Mouse (Mus musculus) neural tube, embryonic 12.5 days (tissue): ENCODE results near the gene Cacna2d4. TPM values are rescaled to one million over a fixed set of nuclear protein-coding genes. Genes with fewer than 3 reads are reported as not detected.
A peak's percentile ranks its signal among the peaks of the same experiment; 100 is the strongest.

Experiments
- ATAC-seq: fragments of 200-750 bp; cut with Nextera tagmentation; 2 replicates; pipeline ENCODE4 v1.8.0; 2017; ENCODE audit warnings: low read depth, mild to moderate bottlenecking, moderate TSS enrichment, moderate library complexity; ENCODE audit not compliant: low FRiP score
- H3K27ac ChIP-seq: fragments of 300-500 bp; sonication (generic); 2 replicates; pipeline ENCODE4 v1.5.1; 2016
- H3K27me3 ChIP-seq: fragments of 300-500 bp; sonication (generic); replicated peaks from 2 replicates; pipeline ENCODE4 v1.6.1; 2016; ENCODE audit warnings: mild to moderate bottlenecking
- H3K36me3 ChIP-seq: fragments of 300-500 bp; sonication (generic); 2 replicates; pipeline ENCODE4 v1.6.1; 2016; ENCODE audit warnings: mild to moderate bottlenecking
- H3K4me1 ChIP-seq: fragments of 300-500 bp; sonication (generic); 2 replicates; pipeline ENCODE4 v1.6.1; 2016
- H3K4me2 ChIP-seq: fragments of 300-500 bp; sonication (generic); replicated peaks from 2 replicates; pipeline ENCODE4 v1.6.1; 2016; ENCODE audit warnings: mild to moderate bottlenecking
- H3K4me3 ChIP-seq: fragments of 300-500 bp; sonication (generic); 2 replicates; pipeline ENCODE4 v1.5.1; 2016
- H3K9ac ChIP-seq: fragments of 300-500 bp; sonication (generic); 2 replicates; pipeline ENCODE4 v1.6.1; 2016; ENCODE audit warnings: mild to moderate bottlenecking
- H3K9me3 ChIP-seq: fragments of 300-500 bp; sonication (generic); 2 replicates; pipeline ENCODE4 v1.6.1; 2016; ENCODE audit warnings: mild to moderate bottlenecking
- WGBS: fragments of 180-500 bp; shearing (Covaris S2); methylation state at CpG from one replicate; pipeline ENCODE4 v1.1.7; 2016; 5-methylcytosine and 5-hydroxymethylcytosine counted together
- polyA plus RNA-seq: library from polyadenylated mRNA; unstranded; fragments of >200 nt; fragmentation: Nextera tagmentation; extraction: Ambion mirVana; gene quantifications from 2 replicates; pipeline ENCODE4 v1.2.1, GENCODE M21; 2016

The Cacna2d4 gene
- polyA plus RNA-seq, 1 experiment from 2014 or later: 0.04 TPM

DNA sequence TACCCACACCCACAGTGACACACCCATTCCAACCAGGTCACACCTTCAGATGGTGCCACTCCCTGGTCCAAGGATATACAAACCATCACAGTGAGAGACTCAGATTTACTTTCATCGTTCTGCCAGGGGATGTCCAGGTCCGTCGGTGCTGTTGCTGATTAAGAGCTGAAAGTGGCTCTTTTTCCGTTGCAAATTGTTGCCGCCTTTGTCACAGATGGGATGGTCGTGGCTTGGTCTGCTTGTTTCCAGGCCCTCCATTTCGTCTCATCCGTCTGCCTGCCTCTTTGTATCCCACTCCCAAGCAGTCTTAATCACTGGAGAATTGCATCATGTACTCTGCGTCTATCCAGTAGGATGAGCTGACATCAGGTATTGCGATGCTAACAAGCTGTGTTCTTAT is 13.4 kb downstream of the Cacna2d4 start:
- ATAC-seq: no peak
- no peak overlapping the region for H3K4me3 ChIP-seq
- no peak overlapping the region for H3K27ac ChIP-seq
- peaks cover 8% of the 10 kb centered on the region; the same call in 1 of the 2 replicates for H3K9me3 ChIP-seq
- H3K9ac ChIP-seq: no peak overlapping the region
- no peaks in the 10 kb centered on the region for H3K4me1 ChIP-seq
- H3K36me3 ChIP-seq: no peaks in the 10 kb centered on the region
- WGBS: 93% methylated on average over 10 of the region's 10 CpGs
- H3K27me3 ChIP-seq: no peaks in the 10 kb centered on the region
- no peak overlapping the region for H3K4me2 ChIP-seq

DNA sequence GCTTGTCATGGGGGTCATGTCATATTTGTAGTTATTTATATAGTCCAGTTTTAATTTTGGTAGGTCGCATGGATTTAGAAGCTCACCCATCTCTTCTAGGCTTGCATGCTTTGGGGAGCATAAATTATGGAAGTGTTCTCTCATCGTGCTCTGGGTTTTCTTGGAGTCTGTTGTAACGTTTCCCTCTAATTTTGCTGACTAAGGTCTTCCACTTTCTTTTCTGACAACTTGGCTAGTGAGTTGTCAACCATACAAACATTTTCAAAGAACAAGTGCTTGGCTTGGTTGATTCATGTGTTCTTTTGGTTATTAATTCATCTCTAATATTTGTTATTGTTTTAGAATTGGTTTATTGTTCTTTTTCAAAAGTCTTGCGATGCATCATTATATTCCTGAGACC is 15.4 kb downstream of the Cacna2d4 start:
- H3K4me3 ChIP-seq: no peak overlapping the region
- no peak overlapping the region for H3K27ac ChIP-seq
- H3K4me2 ChIP-seq: no peak overlapping the region
- H3K9ac ChIP-seq: no peak overlapping the region
- H3K27me3 ChIP-seq: no peaks in the 10 kb centered on the region
- ATAC-seq: no peak
- WGBS: 85% methylated on average over 4 of the region's 4 CpGs
- no peaks in the 10 kb centered on the region for H3K36me3 ChIP-seq
- H3K9me3 ChIP-seq: no peaks in the 10 kb centered on the region
- H3K4me1 ChIP-seq: no peaks in the 10 kb centered on the region

DNA sequence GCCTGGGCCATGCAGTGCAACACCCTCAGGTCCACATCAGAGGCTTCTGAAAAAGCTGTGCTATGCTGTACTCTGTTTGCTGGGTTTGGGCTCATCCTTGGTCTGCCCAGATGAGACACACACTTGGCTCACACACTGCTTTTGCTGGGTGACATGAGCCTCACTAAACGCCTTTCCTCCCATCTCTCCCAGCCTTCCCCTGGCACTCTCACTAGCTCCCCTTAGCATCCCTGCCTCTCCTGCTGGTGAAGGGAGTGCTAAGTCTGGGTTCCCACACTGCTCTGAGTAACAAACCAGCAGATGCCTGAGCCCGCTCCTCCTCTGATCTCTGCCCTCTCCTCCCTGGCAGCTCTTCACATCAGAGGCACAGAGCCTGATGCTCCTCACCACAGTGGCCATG is 40.4 kb downstream of the Cacna2d4 start:
- Histone ChIP-seq H3K27ac (no peak overlapping the region), H3K27me3 (no peaks in the 10 kb centered on the region), H3K4me3 (no peak overlapping the region), H3K36me3 (no peaks in the 10 kb centered on the region), H3K4me2 (no peak overlapping the region), H3K9me3 (no peaks in the 10 kb centered on the region), H3K9ac (no peak overlapping the region), H3K4me1 (peaks cover 15% of the 10 kb centered on the region; the same call in 1 of the 2 replicates)
- 88% methylated on average over 2 of the region's 2 CpGs for WGBS
- ATAC-seq: no peak

DNA sequence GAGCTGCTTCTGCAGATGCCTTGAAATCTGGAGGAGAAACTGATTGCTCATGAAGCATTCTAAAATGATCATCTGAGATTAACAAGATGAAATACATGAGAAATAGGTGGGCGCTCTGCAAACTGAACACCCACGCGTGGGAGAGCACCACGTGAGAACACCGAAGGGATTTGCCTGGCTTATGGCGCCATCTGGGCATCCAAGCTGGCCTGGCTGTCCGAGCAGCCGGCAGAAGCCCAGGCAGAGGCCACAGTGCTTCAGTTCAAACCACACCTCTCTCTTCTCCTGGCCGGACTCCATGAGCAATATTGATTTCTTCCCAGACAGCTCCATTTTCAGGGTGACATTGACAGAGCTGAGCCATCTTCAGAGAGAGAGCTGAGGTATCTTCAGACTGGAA is 44.4 kb downstream of the Cacna2d4 start:
- H3K9me3 ChIP-seq: 0 out of 2 replicates have a peak, but pooled peaks cover 6% of the 10 kb centered on the region
- no peak overlapping the region for H3K4me3 ChIP-seq
- no peak overlapping the region for H3K4me2 ChIP-seq
- H3K27ac ChIP-seq: no peak overlapping the region
- no peak overlapping the region for H3K9ac ChIP-seq
- ATAC-seq: no peak
- H3K27me3 ChIP-seq: no peaks in the 10 kb centered on the region
- WGBS: 73% methylated on average over 9 of the region's 9 CpGs
- peaks cover 15% of the 10 kb centered on the region; the same call in 1 of the 2 replicates for H3K4me1 ChIP-seq
- no peaks in the 10 kb centered on the region for H3K36me3 ChIP-seq

DNA sequence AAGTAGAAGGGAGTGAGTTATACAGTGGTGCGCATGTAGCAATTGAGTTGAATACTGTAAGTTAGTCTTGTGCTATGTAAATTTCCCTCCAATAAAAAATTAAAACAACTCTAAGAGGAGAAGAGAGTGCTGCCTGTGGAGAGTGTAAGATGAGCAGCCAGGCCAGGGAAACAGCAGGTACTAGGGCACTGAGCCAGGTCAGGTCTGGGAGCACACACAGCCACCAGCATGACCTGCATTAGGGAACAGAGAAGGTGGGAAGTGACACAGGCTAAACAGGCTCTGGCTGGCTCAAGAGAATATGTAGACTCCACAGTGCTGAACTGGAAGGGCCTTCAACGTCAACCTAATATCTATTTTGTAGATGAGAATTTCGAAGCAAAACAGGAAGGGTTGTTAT is 65.0 kb downstream of the Cacna2d4 start:
- no peaks in the 10 kb centered on the region for H3K9me3 ChIP-seq
- no peak overlapping the region for H3K27ac ChIP-seq
- ATAC-seq: no peak
- no peaks in the 10 kb centered on the region for H3K4me1 ChIP-seq
- no peak overlapping the region for H3K9ac ChIP-seq
- 90% methylated on average over 3 of the region's 3 CpGs for WGBS
- H3K36me3 ChIP-seq: no peaks in the 10 kb centered on the region
- H3K4me3 ChIP-seq: no peak overlapping the region
- no peaks in the 10 kb centered on the region for H3K27me3 ChIP-seq
- H3K4me2 ChIP-seq: no peak overlapping the region

DNA sequence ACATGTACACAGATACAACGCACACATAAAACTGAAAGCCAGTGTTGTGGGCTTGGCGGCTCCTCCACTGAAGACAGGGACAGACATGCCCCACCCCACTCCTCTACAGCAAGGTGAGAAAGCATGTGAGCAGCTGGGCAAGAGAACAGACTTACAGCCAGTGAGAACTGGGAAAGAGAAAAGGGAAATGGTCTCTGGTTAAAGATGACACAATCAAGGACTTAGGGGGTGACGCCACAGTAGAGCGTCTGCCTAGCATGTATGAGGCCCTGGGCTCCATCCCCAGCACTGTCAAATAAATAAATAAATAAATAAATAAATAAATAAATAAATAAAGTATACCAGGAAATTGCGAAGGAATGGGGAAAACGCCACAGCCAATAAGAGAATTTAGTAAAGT is 67.0 kb downstream of the Cacna2d4 start:
- WGBS: 90% methylated on average over 6 of the region's 6 CpGs
- Histone ChIP-seq H3K36me3 (no peaks in the 10 kb centered on the region), H3K9ac (no peak overlapping the region), H3K4me3 (no peak overlapping the region), H3K27ac (no peak overlapping the region), H3K4me1 (no peaks in the 10 kb centered on the region), H3K9me3 (no peaks in the 10 kb centered on the region), H3K4me2 (no peak overlapping the region), H3K27me3 (no peaks in the 10 kb centered on the region)
- ATAC-seq: no peak

DNA sequence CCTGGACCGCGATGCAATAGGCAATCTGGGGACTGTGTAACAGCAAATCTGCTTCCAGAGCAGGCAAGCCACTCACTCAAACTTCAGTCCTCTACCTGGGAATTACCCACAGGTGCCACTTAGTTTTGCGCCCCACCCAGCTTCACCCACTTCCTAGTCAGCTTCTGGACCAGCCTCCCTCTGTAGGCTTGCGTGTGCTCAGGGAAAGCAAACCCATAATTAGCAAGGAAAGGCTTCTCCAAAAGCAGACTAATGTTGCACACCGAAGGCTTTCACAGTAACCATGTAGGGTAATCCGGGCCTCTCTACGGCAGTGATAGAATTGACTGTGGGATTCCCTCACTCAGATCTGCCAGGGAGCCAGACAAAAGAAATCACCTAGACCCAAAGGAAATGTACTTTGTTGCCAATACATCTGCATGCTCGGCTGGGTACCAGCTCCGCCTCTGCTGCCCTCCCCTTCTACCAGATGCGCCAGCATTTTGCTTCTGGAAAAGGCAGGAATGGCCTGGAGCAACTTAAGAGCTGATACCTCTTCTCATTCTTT is 71.6 kb downstream of the Cacna2d4 start:
- H3K9me3 ChIP-seq: no peaks in the 10 kb centered on the region
- H3K27ac ChIP-seq: no peak overlapping the region
- no peaks in the 10 kb centered on the region for H3K27me3 ChIP-seq
- no peaks in the 10 kb centered on the region for H3K36me3 ChIP-seq
- ATAC-seq: no peak
- 56% methylated on average over 10 of the region's 10 CpGs for WGBS
- H3K4me3 ChIP-seq: no peak overlapping the region
- H3K4me1 ChIP-seq: no peaks in the 10 kb centered on the region
- H3K9ac ChIP-seq: no peak overlapping the region
- H3K4me2 ChIP-seq: no peak overlapping the region

DNA sequence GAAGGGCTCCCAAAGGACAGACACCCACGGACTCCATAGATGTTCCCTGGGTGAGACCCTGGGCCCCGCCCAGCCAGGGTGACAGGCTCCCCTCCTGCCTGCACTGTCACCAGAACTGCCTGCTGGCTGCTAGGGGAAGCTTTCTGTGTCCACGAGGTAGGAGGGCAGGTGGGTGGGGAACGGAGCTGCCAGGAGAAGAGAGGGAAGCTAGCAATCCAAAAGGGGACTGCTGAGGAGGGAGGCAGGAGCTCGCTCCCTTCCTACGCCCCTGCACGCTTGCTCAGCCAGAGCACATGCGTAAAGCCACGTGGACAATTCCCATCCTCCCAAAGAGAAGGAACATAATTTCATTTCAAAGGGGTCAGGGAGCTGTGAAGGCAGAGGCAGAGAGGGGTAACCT is 73.8 kb downstream of the Cacna2d4 start:
- Histone ChIP-seq H3K9me3 (no peaks in the 10 kb centered on the region), H3K4me3 (no peak overlapping the region), H3K27me3 (no peaks in the 10 kb centered on the region), H3K4me1 (peaks cover 15% of the 10 kb centered on the region; the same call in 1 of the 2 replicates), H3K4me2 (no peak overlapping the region), H3K9ac (no peak overlapping the region), H3K27ac (no peak overlapping the region), H3K36me3 (no peaks in the 10 kb centered on the region)
- 60% methylated on average over 9 of the region's 9 CpGs for WGBS
- ATAC-seq: no peak

DNA sequence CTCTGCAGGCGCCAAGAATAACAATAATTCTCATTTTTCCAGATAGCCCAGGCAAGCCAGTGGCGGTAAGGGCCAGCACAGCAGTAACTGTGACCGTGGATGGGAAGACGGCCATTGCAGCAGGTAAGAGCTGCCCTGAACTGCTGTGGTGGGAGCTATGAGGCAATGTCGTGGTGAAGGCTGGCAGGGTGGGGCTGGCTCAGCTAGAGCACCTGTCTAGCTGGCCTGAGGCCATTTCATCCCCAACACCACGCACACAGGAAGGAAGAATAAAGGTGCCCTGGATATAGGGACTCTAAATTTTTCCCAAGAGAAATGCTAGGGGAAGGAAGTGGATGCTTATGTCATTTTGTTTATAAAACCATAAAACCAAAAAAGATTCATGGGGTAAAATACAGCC is 76.1 kb downstream of the Cacna2d4 start:
- Histone ChIP-seq H3K4me3 (no peak overlapping the region), H3K27ac (no peak overlapping the region), H3K4me1 (peaks cover 15% of the 10 kb centered on the region; the same call in 1 of the 2 replicates), H3K27me3 (peaks cover 4% of the 10 kb centered on the region; the same call in 1 of the 2 replicates), H3K9me3 (no peaks in the 10 kb centered on the region), H3K4me2 (no peak overlapping the region), H3K9ac (no peak overlapping the region), H3K36me3 (no peaks in the 10 kb centered on the region)
- WGBS: 90% methylated on average over 6 of the region's 6 CpGs
- no peak for ATAC-seq

DNA sequence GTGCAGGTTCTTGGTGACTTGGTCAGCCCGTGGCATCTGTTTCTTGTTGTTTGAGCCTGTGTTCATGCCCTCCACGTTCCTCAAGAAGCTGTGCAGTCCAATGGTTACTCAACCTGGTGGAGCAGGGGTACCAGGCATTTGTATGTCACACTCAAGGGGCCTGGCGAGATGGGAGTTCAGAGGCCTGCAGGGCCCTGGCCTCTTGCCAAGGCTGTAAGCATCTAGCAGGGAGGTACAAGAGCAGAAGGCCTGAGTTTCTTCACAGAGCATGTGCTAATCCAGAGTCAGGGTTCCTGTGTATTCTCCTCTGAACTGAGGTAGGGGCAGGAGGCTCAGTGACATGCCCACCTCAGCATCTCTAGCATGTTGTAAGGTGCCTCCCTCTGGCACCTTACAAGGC is 76.8 kb downstream of the Cacna2d4 start:
- H3K4me3 ChIP-seq: no peak overlapping the region
- no peak for ATAC-seq
- peaks cover 15% of the 10 kb centered on the region; the same call in 1 of the 2 replicates for H3K4me1 ChIP-seq
- 79% methylated on average over 3 of the region's 3 CpGs for WGBS
- no peak overlapping the region for H3K4me2 ChIP-seq
- H3K9ac ChIP-seq: no peak overlapping the region
- H3K9me3 ChIP-seq: no peaks in the 10 kb centered on the region
- H3K36me3 ChIP-seq: no peaks in the 10 kb centered on the region
- H3K27me3 ChIP-seq: peaks cover 4% of the 10 kb centered on the region; the same call in 1 of the 2 replicates
- H3K27ac ChIP-seq: no peak overlapping the region

DNA sequence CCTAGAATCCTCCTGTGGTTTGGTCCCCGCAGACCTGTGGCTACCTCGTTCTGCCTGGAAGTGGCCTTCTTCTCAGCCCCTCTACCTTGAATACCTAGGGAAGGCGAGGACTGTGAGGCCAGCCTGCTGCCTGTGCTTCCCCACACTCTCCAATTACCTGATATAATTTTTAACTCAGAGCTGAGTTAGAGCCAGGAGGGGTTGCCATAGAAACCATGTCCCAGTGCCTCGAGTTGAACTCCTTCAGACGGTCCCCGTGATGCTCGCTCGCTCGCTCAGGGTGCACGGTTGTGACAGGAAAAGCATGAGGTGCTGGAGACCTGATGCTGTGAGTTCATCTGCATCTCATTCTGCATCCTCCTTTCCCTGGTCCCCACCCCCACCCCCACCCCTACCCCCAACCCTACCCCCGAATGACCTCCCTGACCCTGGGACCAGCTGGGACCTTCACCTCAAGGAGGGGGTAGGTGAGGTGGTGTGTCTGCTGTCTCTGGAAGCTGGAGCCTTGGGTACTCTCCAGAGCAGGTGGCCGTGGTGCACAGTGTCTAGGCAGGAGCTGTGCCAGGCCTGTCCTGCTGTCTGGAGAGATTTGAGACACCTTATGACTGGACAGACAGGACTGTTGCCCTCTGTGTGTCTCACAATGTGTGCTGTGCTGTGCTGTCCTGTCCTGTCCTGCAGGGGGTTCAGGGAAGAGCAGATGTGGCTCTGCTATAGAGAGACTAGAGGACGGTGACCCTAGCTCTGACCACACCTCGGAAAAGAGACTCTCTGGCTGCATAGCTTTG is 77.5 kb downstream of the Cacna2d4 start:
- Histone ChIP-seq H3K27me3 (peaks cover 4% of the 10 kb centered on the region; the same call in 1 of the 2 replicates), H3K4me2 (no peak overlapping the region), H3K27ac (no peak overlapping the region), H3K36me3 (no peaks in the 10 kb centered on the region), H3K4me3 (no peak overlapping the region), H3K9ac (no peak overlapping the region), H3K9me3 (no peaks in the 10 kb centered on the region), H3K4me1 (peaks cover 19% of the 10 kb centered on the region; the same call in 1 of the 2 replicates)
- 0 out of 2 replicates have a peak, but pooled peaks have one; percentile 54 for ATAC-seq
- WGBS: 61% methylated on average over 14 of the region's 14 CpGs

DNA sequence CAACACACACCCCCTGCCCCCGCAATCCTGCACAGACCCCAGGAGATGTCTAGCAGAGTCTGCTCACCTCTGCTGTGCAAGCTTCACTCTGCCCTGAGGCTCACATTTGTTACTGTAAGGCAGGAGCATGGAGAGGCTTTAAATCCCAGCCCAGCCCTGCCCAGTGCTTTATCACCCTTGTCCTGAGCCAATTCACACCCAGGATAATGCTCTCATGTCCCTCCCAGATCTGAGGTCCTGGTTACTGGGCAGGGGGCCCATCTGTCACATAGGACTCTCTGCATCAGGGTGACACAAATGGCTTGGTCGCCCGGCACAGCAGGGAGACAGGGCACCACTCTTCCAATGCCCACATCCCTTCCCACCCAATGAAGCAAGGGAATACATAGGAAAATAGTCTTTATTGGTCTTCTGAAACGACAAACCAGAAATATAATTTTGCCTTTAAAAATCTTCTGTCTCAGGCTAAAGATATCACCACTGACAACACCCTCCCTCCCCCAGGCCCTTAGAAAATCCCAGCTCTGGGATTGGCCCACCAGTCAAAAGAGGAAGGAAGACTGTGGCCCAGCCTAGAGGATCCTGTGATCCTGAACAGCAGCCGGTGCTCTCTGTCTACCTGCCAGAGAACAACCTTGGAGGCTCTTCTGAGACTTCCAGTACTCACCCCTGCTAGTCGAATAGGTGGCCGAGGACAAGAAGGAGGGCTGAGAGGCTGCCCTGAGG is 78.6 kb downstream of the Cacna2d4 start:
- no peak for ATAC-seq
- H3K4me3 ChIP-seq: no peak overlapping the region
- H3K4me2 ChIP-seq: no peak overlapping the region
- peaks cover 19% of the 10 kb centered on the region; the same call in 1 of the 2 replicates for H3K4me1 ChIP-seq
- H3K36me3 ChIP-seq: no peaks in the 10 kb centered on the region
- 59% methylated on average over 7 of the region's 7 CpGs for WGBS
- no peak overlapping the region for H3K27ac ChIP-seq
- H3K27me3 ChIP-seq: peaks cover 4% of the 10 kb centered on the region; the same call in 1 of the 2 replicates
- H3K9me3 ChIP-seq: no peaks in the 10 kb centered on the region
- no peak overlapping the region for H3K9ac ChIP-seq
